Mouse (Mus musculus): Measurements from ENCODE around the gene Kctd13. TPM values are rescaled to one million over a fixed set of nuclear protein-coding genes. Genes with fewer than 3 reads are reported as not detected.

The Kctd13 gene
- 4.4 and 4.6 TPM in 2 replicates for polyA plus RNA-seq (2015; fragmentation: Nextera tagmentation; extraction: Ambion mirVana)

DNA sequence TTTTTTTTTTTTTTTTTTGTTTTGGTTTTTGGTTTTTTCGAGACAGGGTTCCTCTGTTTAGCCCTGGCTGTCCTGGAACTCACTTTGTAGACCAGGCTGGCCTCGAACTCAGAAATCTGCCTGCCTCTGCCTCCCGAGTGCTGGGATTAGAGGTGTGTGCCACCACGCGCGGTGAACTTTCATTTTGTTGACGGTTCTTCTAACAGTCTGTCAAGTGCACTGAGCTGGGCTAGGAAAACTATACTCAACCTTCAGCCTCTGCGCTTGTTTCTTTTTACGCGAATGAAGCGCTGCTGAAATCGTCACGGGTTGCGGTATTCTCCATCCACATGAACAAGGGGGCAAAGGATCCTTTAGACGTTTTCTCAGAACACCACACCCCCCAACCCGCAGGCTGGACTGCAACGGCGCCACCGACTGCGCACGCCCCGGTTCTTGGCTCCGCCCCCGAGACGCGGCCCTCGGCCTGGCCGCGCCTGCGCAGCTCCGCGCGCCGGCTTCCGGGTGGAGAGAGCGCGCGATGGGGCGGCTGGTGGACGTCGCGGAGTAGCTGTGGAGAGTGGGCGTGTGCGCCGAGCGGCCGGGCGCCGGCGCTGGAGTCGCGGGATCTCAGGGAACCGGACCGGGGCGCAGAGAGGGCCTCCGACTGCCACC, at the start of gene Kctd13:
TSS of gene Kctd13 (plus strand) at position 496 of the 654 bp plus-strand sequence.
- no peaks in the 10 kb centered on the region for H3K9me3 ChIP-seq (ENCODE audit: low read length)
- H3K4me2 ChIP-seq (ENCODE audit: low read depth, low read length) = peak within 1 kb of the TSS; percentile 100
- H3K9ac ChIP-seq (replicated peaks) = peak within 1 kb of the TSS; percentile 95
- ATAC-seq = peak; percentile 97
- H3K27me3 ChIP-seq (ENCODE audit: insufficient read depth, low read length) = no peaks in the 10 kb centered on the region
- peaks cover 5% of the 10 kb centered on the region; the same call in 1 of the 2 replicates for H3K36me3 ChIP-seq (replicated peaks; ENCODE audit: insufficient read depth, low read length)
- TF ChIP-seq EP300 (IDR thresholded peaks at IDR 0.05; ENCODE audit: low read depth) (no peak), CTCF (IDR thresholded peaks at IDR 0.05; ENCODE audit: low read depth) (no peak)
- H3K4me3 ChIP-seq (ENCODE audit: low read depth, low read length) = peak within 1 kb of the TSS; percentile 89
- H3K4me1 ChIP-seq (ENCODE audit: insufficient read depth) = peaks cover 25% of the 10 kb centered on the region
- under 1% methylated on average over 54 of the region's 56 CpGs for WGBS (ENCODE audit: insufficient replicate concordance)
- DNase-seq = peak; percentile 96
- peak within 1 kb of the TSS; percentile 71 for H3K27ac ChIP-seq (ENCODE audit: low read depth)

DNA sequence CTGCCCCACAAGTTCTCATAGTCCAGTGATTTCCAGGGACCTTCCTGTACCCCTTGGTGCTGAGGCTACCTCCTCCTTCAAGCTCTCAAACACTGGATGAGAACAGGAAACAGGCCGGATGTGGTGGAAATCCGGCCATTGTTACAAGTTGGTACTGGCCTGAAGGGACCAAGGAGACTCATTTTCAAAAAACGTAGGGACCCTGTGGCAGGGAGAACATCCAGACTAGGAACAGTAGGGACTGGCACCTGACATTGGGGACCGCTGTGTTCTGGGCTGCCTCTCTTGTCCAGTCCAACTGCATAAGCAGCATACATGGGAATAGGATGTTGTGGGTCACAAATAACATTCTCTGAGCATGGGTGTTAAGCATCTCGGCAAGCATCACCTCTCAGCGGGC, 47.6 kb upstream of the Kctd13 start:
- DNase-seq = no peak
- WGBS (ENCODE audit: insufficient replicate concordance) = 52% methylated on average over 6 of the region's 6 CpGs
- Histone ChIP-seq H3K36me3 (replicated peaks; ENCODE audit: insufficient read depth, low read length) (peaks cover 49% of the 10 kb centered on the region), H3K27me3 (ENCODE audit: insufficient read depth, low read length) (no peaks in the 10 kb centered on the region), H3K27ac (ENCODE audit: low read depth) (peak overlapping the region; percentile 62; the same call in 1 of the 2 replicates), H3K4me3 (ENCODE audit: low read depth, low read length) (no peak overlapping the region), H3K9me3 (ENCODE audit: low read length) (no peaks in the 10 kb centered on the region), H3K4me1 (ENCODE audit: insufficient read depth) (peaks cover 31% of the 10 kb centered on the region), H3K4me2 (ENCODE audit: low read depth, low read length) (peak overlapping the region; percentile 100), H3K9ac (replicated peaks) (no peak overlapping the region; the same call in 1 of the 2 replicates)
- TF ChIP-seq EP300 (IDR thresholded peaks at IDR 0.05; ENCODE audit: low read depth) (no peak; the same call in 1 of the 2 replicates), CTCF (IDR thresholded peaks at IDR 0.05; ENCODE audit: low read depth) (no peak)
- ATAC-seq = no peak

DNA sequence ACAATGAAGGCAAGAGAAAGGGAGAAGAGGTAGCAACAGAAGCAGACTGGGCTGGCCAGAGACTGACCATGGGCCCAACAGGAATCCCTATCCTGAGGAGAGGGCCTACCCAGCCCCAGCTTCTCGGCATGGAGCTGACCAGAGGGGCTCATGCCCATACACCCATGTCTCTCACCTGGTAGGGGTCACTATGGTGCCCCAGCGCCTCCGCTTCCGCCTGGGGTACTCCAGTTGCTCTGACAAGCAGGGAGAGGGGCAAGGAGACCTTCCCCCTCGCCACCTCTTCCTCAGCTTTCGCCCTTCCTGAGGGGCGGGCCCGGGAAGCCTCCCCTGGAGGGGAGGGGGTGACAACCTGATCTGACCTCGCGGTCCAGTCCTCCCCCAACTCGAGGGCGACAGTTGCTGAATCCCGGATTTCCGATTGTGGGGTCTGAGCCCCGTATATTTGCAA, 44.9 kb upstream of the Kctd13 start:
- ATAC-seq (no peak), DNase-seq (peak; percentile 32)
- WGBS (ENCODE audit: insufficient replicate concordance) = 2% methylated on average over 15 of the region's 15 CpGs

DNA sequence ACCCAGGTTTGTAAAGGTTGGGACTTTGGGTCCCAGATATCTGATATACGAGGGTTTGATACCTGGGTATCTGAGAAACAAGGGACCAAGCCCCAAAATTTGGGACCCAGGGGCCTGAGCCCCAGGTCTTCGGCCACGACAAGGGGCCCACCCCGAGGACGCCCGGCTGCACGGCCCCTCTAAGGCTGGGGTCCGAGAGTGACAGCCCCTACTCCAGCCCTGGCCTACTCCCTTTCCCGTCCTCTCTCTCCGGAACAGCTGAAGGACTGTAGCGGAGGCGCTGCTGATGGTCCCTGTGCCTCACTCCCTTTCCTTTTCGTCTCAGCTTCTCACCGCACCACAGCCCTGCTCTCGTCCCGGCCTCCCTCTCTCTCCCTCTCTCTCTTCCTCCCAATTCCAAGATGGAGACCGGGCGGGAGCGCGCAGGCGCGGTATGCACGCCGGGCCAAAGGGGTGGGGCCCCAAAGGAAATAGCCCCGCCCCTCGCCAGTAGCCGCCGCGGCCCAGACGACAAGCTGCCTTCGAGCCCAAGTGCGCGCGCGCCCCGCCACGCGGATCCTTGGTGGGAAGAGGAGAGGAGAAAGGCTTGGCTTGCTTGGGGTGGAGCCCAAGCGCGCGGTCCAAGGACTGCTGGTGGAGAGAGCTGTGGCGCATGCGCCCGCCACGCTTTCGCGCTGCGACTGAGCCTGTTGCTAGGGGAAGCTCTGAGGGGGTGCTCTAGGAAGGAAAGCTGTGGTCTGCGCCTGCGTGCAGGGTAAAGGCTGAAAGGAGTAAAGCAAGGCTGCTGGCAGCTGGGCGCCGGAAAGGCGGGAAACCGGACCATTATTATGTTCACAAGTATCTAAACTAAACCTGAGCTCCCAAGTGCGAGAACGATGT, 44.2 kb upstream of the Kctd13 start, which contains the start of gene Taok2:
TSS of gene Taok2 (minus strand) at position 418 of the 879 bp plus-strand sequence.
- TF ChIP-seq CTCF (IDR thresholded peaks at IDR 0.05; ENCODE audit: low read depth) = peak; percentile 6; the same call in 1 of the 2 replicates
- TF ChIP-seq EP300 (IDR thresholded peaks at IDR 0.05; ENCODE audit: low read depth) = 0 out of 2 replicates have a peak, but pooled peaks have one; percentile 13
- ATAC-seq (peak; percentile 92), DNase-seq (peak; percentile 97)
- H3K36me3 ChIP-seq (replicated peaks; ENCODE audit: insufficient read depth, low read length) = peaks cover 26% of the 10 kb centered on the region
- peak within 1 kb of the TSS; percentile 100 for H3K4me2 ChIP-seq (ENCODE audit: low read depth, low read length)
- peak within 1 kb of the TSS; percentile 85 for H3K4me3 ChIP-seq (ENCODE audit: low read depth, low read length)
- H3K4me1 ChIP-seq (ENCODE audit: insufficient read depth) = peaks cover 31% of the 10 kb centered on the region
- H3K27ac ChIP-seq (ENCODE audit: low read depth) = peak within 1 kb of the TSS; percentile 88
- WGBS (ENCODE audit: insufficient replicate concordance) = under 1% methylated on average over 56 of the region's 56 CpGs
- no peaks in the 10 kb centered on the region for H3K9me3 ChIP-seq (ENCODE audit: low read length)
- no peaks in the 10 kb centered on the region for H3K27me3 ChIP-seq (ENCODE audit: insufficient read depth, low read length)
- H3K9ac ChIP-seq (replicated peaks) = peak within 1 kb of the TSS; percentile 92

More for the DNA sequence above, 44.9 kb upstream of the Kctd13 start:
- H3K9ac ChIP-seq (replicated peaks) = peak overlapping the region; percentile 92
- H3K4me1 ChIP-seq (ENCODE audit: insufficient read depth) = peaks cover 31% of the 10 kb centered on the region
- peak overlapping the region; percentile 88 for H3K27ac ChIP-seq (ENCODE audit: low read depth)
- peak overlapping the region; percentile 100 for H3K4me2 ChIP-seq (ENCODE audit: low read depth, low read length)
- no peaks in the 10 kb centered on the region for H3K27me3 ChIP-seq (ENCODE audit: insufficient read depth, low read length)
- no peaks in the 10 kb centered on the region for H3K9me3 ChIP-seq (ENCODE audit: low read length)
- TF ChIP-seq EP300 (IDR thresholded peaks at IDR 0.05; ENCODE audit: low read depth) (no peak), CTCF (IDR thresholded peaks at IDR 0.05; ENCODE audit: low read depth) (no peak)
- peaks cover 34% of the 10 kb centered on the region for H3K36me3 ChIP-seq (replicated peaks; ENCODE audit: insufficient read depth, low read length)
- H3K4me3 ChIP-seq (ENCODE audit: low read depth, low read length) = peak overlapping the region; percentile 85

DNA sequence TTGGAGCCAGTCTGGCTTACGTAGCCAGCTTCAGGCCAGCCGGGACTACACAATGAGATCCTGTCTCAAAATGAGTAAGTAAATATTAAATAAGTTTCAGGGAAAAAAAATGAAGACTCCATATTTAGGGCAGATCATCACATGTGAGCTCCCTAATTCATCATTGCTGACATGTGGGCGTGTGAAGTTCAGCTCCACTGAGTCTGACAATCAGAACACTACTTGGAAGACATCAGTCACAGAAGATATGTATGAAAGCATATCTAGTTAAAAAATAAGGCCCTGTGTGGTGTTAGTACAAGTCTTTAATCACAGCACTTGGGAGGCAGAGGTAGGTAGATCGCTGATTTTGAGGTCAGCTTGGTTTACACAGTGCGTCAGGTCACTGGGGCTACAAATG, 41.4 kb upstream of the Kctd13 start:
- no peak for TF ChIP-seq CTCF (IDR thresholded peaks at IDR 0.05; ENCODE audit: low read depth)
- no peak for TF ChIP-seq EP300 (IDR thresholded peaks at IDR 0.05; ENCODE audit: low read depth)

DNA sequence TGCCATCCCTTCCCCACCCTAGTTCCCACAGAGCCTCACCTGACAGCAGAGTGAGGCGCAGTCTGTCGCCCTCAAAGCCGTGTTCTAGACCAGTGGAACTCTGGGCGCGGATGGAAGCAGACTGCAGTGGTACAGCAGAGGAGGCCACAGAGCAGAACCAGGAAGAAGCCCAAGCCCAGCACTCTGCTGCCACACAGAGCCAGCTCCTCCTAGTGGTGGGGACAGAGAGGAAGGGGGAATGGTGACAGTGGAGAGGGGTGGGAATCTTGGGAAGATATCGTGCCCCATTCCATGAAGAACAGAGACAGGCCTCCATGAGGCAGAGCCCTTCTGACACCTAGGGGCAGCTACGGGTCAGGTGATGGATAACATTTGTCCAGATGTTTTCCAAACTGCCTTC, 39.8 kb upstream of the Kctd13 start:
- no peak overlapping the region for H3K27ac ChIP-seq (ENCODE audit: low read depth)
- WGBS (ENCODE audit: insufficient replicate concordance) = 62% methylated on average over 7 of the region's 7 CpGs
- no peaks in the 10 kb centered on the region for H3K9me3 ChIP-seq (ENCODE audit: low read length)
- no peak overlapping the region for H3K9ac ChIP-seq (replicated peaks)
- TF ChIP-seq EP300 (IDR thresholded peaks at IDR 0.05; ENCODE audit: low read depth) (no peak), CTCF (IDR thresholded peaks at IDR 0.05; ENCODE audit: low read depth) (peak; percentile 66)
- no peak overlapping the region for H3K4me3 ChIP-seq (ENCODE audit: low read depth, low read length)
- H3K4me1 ChIP-seq (ENCODE audit: insufficient read depth) = peaks cover 11% of the 10 kb centered on the region
- H3K4me2 ChIP-seq (ENCODE audit: low read depth, low read length) = no peak overlapping the region
- ATAC-seq (no peak), DNase-seq (peak; percentile 24)
- no peaks in the 10 kb centered on the region for H3K27me3 ChIP-seq (ENCODE audit: insufficient read depth, low read length)
- peaks cover 26% of the 10 kb centered on the region for H3K36me3 ChIP-seq (replicated peaks; ENCODE audit: insufficient read depth, low read length)

More for the DNA sequence above, 41.4 kb upstream of the Kctd13 start:
- Histone ChIP-seq H3K27ac (ENCODE audit: low read depth) (no peak overlapping the region), H3K9me3 (ENCODE audit: low read length) (no peaks in the 10 kb centered on the region), H3K27me3 (ENCODE audit: insufficient read depth, low read length) (no peaks in the 10 kb centered on the region), H3K4me1 (ENCODE audit: insufficient read depth) (peaks cover 26% of the 10 kb centered on the region), H3K4me3 (ENCODE audit: low read depth, low read length) (no peak overlapping the region), H3K9ac (replicated peaks) (no peak overlapping the region), H3K36me3 (replicated peaks; ENCODE audit: insufficient read depth, low read length) (peaks cover 23% of the 10 kb centered on the region), H3K4me2 (ENCODE audit: low read depth, low read length) (no peak overlapping the region)
- WGBS (ENCODE audit: insufficient replicate concordance) = 80% methylated on average over 5 of the region's 5 CpGs
- DNase-seq (no peak), ATAC-seq (no peak)
